Mouse (Mus musculus) ES-E14 (cell line): ENCODE data around the gene Mcpt8. TPM values are rescaled to one million over a fixed set of nuclear protein-coding genes. Genes with fewer than 3 reads are reported as not detected.
"Not testable (repeated sequence)": the region's sequence is repeated elsewhere in the genome, so short reads cannot be mapped to it uniquely, and the experiment has no call there.

Experiments used
- DNase-seq: peaks from one replicate; pipeline ENCODE4 v3.0.0-alpha.2; 2013; ENCODE audit warnings: low read depth, low spot score
- H3K27ac ChIP-seq: 2 replicates; pipeline ENCODE4 v1.5.1; 2012; ENCODE audit warnings: low read depth, mild to moderate bottlenecking, low read length, moderate library complexity, mixed read lengths; ENCODE audit not compliant: poor library complexity, insufficient read depth, severe bottlenecking
- H3K36me3 ChIP-seq: 2 replicates; pipeline ENCODE4 v1.6.1; 2012; ENCODE audit warnings: mild to moderate bottlenecking, low read length, moderate library complexity, mixed read lengths; ENCODE audit not compliant: control insufficient read depth, poor library complexity, insufficient read depth, severe bottlenecking
- H3K4me1 ChIP-seq, 2 experiments: fragments of 150-350 bp in 1 of 2; sonication (generic) in 1 of 2; 2 replicates each; pipeline ENCODE4 v1.6.1; 2012; ENCODE audit warnings: low read length in 2 of 2, mild to moderate bottlenecking in 1 of 2, mixed read lengths in 1 of 2; ENCODE audit not compliant: control insufficient read depth in 2 of 2, insufficient read depth in 2 of 2, poor library complexity in 1 of 2
- H3K4me3 ChIP-seq, 2 experiments: fragments of 150-350 bp in 1 of 2; sonication (generic) in 1 of 2; 2 replicates each; pipeline ENCODE4 v1.5.1; 2012; ENCODE audit warnings: low read length in 2 of 2, low read depth in 1 of 2, mild to moderate bottlenecking in 1 of 2, mixed read lengths in 1 of 2; ENCODE audit not compliant: insufficient read depth in 1 of 2, poor library complexity in 1 of 2, severe bottlenecking in 1 of 2
- H3K9ac ChIP-seq: 2 replicates; pipeline ENCODE4 v1.6.1; 2012; ENCODE audit warnings: low read depth, mild to moderate bottlenecking, low read length, mixed read lengths; ENCODE audit not compliant: poor library complexity, insufficient read depth, severe bottlenecking
- H3K9me3 ChIP-seq: fragments of 150-350 bp; sonication (generic); 2 replicates; pipeline ENCODE4 v1.6.1; 2012; ENCODE audit warnings: low read depth, mild to moderate bottlenecking, low read length; ENCODE audit not compliant: control insufficient read depth, insufficient read depth
- CHD2 ChIP-seq: IDR thresholded peaks from 2 replicates; pipeline ENCODE4 v1.6.1; 2014; ENCODE audit warnings: mild to moderate bottlenecking, low read depth, low read length, inconsistent platforms
- HCFC1 ChIP-seq: IDR thresholded peaks from 2 replicates; pipeline ENCODE4 v1.6.1; 2012; ENCODE audit warnings: low read length, inconsistent platforms, borderline replicate concordance; ENCODE audit not compliant: insufficient read depth
- MAFK ChIP-seq: IDR thresholded peaks from 2 replicates; pipeline ENCODE4 v1.6.1; 2014; ENCODE audit warnings: mild to moderate bottlenecking, low read depth, low read length, inconsistent platforms; ENCODE audit not compliant: insufficient read depth
- ZC3H11A ChIP-seq: IDR thresholded peaks from 2 replicates; pipeline ENCODE4 v1.6.1; 2012; ENCODE audit warnings: low read depth, mild to moderate bottlenecking, inconsistent platforms, low read length, borderline replicate concordance
- ZNF384 ChIP-seq: IDR thresholded peaks from 2 replicates; pipeline ENCODE4 v1.6.1; 2012; ENCODE audit warnings: low read depth, low read length, inconsistent platforms
- in situ Hi-C, 2 experiments: fragments of 600-800 bp; cut with MboI; formaldehyde crosslinking; loops; one replicate each; pipeline ENCODE4 v1.15.1; 2025; ENCODE audit warnings: low sequenced_read_pairs in 2 of 2, inconsistent platforms in 1 of 2; ENCODE audit not compliant: unreplicated experiment in 2 of 2
- total RNA-seq: library from RNA; depleted of rRNA; stranded (reverse); fragments of 300-350 nt; gene quantifications from 2 replicates; pipeline ENCODE4 v1.2.3, GENCODE M21; 2012

The Mcpt8 gene
- total RNA-seq, 1 experiment, result 0.31 TPM

GRCm38 (mm10) chr14:56120525-56120924, 35.5 kb upstream of the Mcpt8 start, which contains the start of gene Gzme:
Gzme (minus strand) TSS chr14:56120625.
- Histone ChIP-seq H3K27ac (no peak within 1 kb of the TSS), H3K4me1 (no peaks in the 10 kb centered on the region), H3K9ac (no peak within 1 kb of the TSS), H3K4me3 (no peak within 1 kb of the TSS), H3K9me3 (no peaks in the 10 kb centered on the region), H3K36me3 (no peaks in the 10 kb centered on the region)
- no peak for TF ChIP-seq CHD2
- no peak for TF ChIP-seq MAFK
- TF ChIP-seq ZC3H11A, result no peak
- no peak for TF ChIP-seq ZNF384
- TF ChIP-seq HCFC1, result no peak
- DNase-seq, result no peak
- in situ Hi-C loops, result no loop called here

DNA sequence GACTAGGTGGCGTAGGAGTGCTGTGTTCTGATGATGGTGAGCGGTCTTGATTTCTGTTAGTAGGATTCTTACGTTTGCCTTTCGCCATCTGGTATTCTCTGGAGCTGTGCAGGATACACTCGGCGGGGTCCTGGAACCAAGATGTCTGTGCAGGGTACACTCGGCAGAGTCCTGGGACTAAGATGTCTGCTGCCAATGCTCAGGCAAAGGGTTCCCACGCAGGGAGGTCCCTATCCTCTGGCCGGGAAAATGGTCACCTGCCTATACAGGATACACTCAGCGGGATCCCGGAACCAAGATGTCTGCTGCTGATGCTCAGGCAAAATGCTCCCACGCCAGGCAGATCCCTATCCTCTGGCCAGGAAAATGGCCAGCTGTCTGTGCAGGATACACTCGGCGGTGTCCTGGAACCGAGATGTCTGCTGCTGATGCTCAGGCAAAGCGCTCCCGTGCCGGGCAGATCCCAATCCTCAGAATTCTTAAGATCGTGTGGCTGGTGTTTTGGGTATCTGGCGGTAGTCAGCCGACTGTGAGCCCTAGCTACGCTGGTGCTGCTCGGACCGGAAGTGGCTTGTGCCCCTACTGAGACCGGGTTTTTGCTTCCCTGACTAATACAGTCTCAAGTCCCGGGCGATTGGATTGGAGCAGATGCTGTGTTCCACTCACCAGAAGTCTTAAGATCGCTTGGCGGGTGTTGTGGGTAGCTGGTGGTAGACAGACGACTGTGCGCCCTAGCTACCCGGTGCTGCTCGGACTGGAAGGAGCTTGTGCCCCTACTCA, 30.6 kb upstream of the Mcpt8 start:
- DNase-seq, H3K9me3 ChIP-seq, in situ Hi-C loops, H3K4me1 ChIP-seq, H3K27ac ChIP-seq, H3K36me3 ChIP-seq: not testable (repeated sequence)
- Histone ChIP-seq H3K4me3 (peak overlapping the region; percentile 65 to 82), H3K9ac (peak overlapping the region; percentile 64; the same call in 1 of the 2 replicates)
- TF ChIP-seq ZNF384, result 0 out of 2 replicates have a peak, but pooled peaks have one; percentile 29

- no peaks in the 10 kb centered on the region for H3K4me1 ChIP-seq
- no peaks in the 10 kb centered on the region for H3K9me3 ChIP-seq
- no peaks in the 10 kb centered on the region for H3K36me3 ChIP-seq
- DNase-seq, result no peak
- in situ Hi-C loops, result no loop called here
- no peak overlapping the region for H3K27ac ChIP-seq
- H3K9ac ChIP-seq, result no peak overlapping the region
- TF ChIP-seq CHD2 (no peak), ZNF384 (no peak), ZC3H11A (no peak), MAFK (no peak), HCFC1 (no peak)
- no peak overlapping the region for H3K4me3 ChIP-seq
Measured at GRCm38 (mm10) chr14:56105447-56106180, 20.5 kb upstream of the Mcpt8 start.

DNA sequence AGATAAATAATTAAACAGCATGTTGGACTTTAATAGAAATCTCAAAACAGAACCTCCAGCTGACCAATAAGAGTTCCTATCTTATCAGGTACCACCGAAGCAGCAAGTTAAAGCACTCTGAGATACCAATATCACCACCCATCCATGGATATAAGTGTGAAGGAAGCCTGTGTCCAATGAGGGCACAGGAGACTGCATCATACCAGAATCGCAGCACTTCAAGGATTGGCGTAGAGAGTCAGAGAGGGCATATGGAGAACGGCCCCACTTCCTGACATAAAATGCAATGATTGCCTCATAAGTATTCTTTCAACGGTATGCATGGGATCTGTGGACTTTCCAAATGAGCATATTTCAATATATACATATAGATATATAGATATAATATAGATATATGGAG, 19.9 kb upstream of the Mcpt8 start:
- no peak for DNase-seq
- H3K4me3 ChIP-seq, result no peak overlapping the region
- H3K36me3 ChIP-seq, result no peaks in the 10 kb centered on the region
- H3K9ac ChIP-seq, result no peak overlapping the region
- in situ Hi-C loops, result no loop called here
- H3K4me1 ChIP-seq, result no peaks in the 10 kb centered on the region
- no peak overlapping the region for H3K27ac ChIP-seq
- no peaks in the 10 kb centered on the region for H3K9me3 ChIP-seq
- TF ChIP-seq ZNF384 (no peak), ZC3H11A (no peak), CHD2 (no peak), MAFK (no peak), HCFC1 (no peak)
